Mouse (Mus musculus): ENCODE data around the gene Lhx3. TPM values are rescaled to one million over a fixed set of nuclear protein-coding genes. Genes with fewer than 3 reads are reported as not detected.

The Lhx3 gene
- polyA plus RNA-seq (2017; shearing (Covaris generic)), result not detected

- ATAC-seq, result no peak
Measured at GRCm38 (mm10) chr2:26208126-26208789, at the start of gene Lhx3. Gene Lhx3, minus strand, starts transcription at chr2:26208289.

- ATAC-seq, result no peak
Measured at GRCm38 (mm10) chr2:26257315-26258096, 49.4 kb upstream of the Lhx3 start.

DNA sequence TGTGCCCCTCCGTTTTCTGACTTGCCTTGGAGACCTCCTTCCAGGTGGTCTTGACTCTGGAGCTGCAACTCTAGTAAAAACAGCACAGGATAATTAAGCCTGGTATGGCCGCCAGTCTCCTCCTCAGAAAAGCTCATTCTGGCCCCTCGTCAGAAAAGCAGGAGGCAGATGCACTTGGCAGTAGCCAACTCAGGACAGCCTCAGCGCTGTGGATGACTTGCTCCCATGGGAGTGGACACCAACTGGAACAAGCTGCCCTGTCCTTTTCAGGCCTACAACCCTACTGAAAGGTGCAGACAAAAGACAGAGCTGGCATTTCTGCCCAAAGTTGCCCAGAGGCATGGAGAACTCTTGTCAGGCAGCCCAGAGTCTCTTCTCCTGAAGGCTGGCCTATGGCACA lies 46.7 kb upstream of the Lhx3 start:
- ATAC-seq, result no peak

DNA sequence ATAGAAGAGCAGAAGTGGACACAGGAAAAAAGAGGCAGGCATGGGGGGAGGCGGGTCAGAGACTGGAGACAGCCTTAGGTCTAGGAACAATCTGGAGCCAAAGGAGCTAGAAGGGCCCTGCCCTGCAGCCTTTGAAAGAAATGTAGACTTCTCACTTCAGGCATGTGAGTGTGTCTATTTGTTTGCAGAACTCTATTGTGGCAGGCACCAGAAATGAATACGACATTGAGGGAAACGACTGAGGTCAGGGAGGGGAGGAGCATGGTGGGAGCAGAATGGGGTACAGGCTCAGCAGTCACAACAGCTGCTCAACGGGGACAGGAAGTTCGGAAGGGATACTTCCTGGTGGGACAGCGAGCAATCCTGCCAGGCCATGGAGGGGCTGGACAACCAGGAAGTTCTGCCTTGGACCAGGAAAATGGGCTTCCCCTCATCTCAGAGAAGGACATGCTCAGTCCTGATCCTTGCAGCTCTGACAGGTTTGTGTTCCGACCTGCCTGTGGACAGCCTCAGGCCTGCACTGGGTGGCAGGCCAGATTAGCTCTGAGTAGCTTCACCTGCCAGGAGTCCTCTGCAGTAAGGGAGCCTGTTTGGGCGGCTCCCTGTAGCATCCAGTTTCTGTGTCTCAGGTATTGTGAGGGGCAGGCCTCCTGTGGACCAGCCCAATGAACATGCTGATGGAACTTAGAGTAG lies 44.6 kb upstream of the Lhx3 start:
- ATAC-seq, result no peak

- no peak for ATAC-seq
Measured at GRCm38 (mm10) chr2:26247531-26247930, 39.4 kb upstream of the Lhx3 start.

GRCm38 (mm10) chr2:26240841-26241240 lies 32.8 kb upstream of the Lhx3 start:
- no peak for ATAC-seq

DNA sequence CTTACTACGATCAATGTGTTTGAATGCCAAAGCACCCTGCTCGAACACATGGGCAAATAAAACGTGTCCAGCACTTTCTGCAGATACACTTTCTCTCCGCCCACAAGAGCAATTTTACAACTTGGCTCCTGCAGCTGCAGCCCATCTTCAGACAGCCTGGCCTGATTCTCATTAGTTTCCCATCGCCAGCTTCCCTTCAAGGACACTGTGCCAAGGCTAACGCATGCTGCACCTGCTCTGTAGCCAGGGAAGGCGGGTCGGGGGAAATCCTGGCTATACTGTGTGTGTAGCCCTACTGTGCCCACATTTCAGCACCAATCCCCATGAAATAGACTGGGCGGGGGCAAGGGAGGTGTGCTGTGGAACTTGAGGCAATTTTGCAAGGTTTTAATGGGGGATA lies 32.2 kb upstream of the Lhx3 start:
- ATAC-seq, result no peak

- peak; percentile 83 for ATAC-seq
Measured at GRCm38 (mm10) chr2:26237290-26237782, 29.2 kb upstream of the Lhx3 start, which contains the start of gene Qsox2. Gene Qsox2, minus strand, starts transcription at chr2:26237525.

GRCm38 (mm10) chr2:26236681-26237289 lies 28.7 kb upstream of the Lhx3 start:
- peak; percentile 47 for ATAC-seq

DNA sequence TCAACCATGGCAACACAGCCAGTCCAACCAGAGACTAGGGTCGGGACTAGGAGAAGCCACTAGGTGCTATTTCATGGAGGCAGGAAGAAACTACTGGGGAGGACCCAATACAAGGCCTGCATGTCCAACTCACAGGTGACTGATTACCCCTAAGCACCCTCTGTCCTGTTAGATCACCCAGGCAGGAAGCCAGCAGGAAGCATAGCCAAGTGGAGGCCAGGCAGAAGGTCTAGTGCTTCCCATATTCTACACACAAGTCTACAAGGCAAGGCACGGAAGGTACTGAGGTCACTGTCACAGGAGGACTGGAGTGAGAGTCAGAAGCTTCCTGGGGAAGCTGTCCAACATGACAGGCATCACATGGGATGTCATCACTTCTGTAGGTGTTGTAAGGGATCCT lies 26.7 kb upstream of the Lhx3 start:
- ATAC-seq, result no peak

GRCm38 (mm10) chr2:26234253-26234652 lies 26.2 kb upstream of the Lhx3 start:
- no peak for ATAC-seq

GRCm38 (mm10) chr2:26231366-26231765 lies 23.3 kb upstream of the Lhx3 start:
- no peak for ATAC-seq

DNA sequence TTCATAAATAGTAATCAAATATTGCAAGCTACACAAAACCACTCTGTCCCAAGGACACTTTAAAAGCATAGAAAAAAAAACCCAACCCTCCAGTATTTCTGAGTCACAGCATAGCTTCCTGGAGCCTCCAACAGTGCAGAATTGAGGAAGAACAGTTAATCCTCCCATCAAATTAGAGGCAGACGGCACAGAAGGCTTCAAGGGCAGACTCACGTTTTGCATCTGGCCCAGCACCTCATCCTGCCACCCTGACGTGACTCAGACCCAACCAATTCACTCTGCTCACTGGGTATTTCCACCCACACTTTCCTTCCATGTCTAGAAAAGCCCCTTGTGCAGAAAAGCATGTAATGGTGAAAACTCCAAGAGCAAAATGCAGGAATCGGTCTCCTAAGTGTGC lies 22.2 kb upstream of the Lhx3 start:
- ATAC-seq, result no peak

GRCm38 (mm10) chr2:26227788-26228187 lies 19.7 kb upstream of the Lhx3 start:
- no peak for ATAC-seq

DNA sequence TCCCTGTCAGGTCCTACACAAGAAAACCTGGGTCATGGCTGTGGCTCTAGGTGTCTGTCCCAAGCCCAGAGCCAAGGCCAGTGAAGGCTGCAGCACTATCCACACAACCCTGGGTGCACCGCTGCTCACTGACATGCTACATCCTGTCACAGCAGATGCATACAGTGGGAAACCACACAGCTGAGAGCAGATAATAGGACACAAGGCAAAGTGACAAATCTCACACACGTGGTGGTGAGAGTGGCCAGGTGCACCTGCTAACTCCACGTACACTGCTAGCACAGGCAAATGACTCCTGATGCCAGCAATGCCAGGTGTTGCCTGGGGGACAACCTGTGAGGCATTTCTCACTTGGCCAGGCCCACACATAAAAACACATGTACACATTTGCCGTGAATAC lies 17.2 kb upstream of the Lhx3 start:
- no peak for ATAC-seq

GRCm38 (mm10) chr2:26223961-26224360 lies 15.9 kb upstream of the Lhx3 start:
- ATAC-seq, result no peak

DNA sequence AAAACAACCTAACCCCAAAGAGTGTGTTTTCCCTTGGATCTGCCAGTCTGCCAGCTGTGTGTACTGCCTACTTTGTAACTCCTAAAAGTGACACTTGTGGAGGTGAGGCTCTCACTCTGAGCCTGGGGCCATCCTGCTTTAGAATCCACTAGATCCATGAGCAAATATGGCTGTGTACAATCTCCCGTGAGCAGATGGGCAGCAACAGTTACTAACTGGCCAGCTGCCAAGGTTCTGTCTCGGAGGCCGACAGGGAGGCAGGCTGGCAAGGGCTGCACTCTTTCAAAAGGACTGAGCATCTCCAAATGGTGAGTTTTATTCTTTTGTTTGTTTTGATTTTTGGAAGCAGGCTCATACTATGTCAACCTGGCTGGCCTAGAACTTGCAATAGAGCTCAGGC lies 6.4 kb upstream of the Lhx3 start:
- no peak for ATAC-seq

DNA sequence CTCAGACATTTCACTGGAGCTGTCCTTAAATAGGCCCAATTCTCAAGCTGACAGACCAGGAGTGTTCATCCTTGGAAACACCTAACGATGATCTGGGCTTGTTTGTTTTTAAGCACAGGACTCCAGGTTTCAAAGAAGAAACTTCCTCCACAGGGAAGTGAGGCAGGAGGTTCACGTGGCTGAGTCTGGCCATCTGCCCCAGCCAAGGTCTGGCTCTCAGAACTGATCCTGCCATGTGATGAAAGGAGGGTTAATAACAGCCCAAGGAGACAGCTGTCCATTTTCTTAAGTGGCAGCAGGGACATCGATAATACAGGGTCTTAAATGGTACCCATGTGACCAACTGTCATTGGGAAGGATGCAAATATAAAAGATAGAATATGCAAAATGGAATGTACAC lies 1.5 kb upstream of the Lhx3 start:
- ATAC-seq, result no peak

- ATAC-seq, result no peak
Measured at GRCm38 (mm10) chr2:26207559-26207958, 530 bp downstream of the Lhx3 start.

GRCm38 (mm10) chr2:26205761-26206160 lies 2.3 kb downstream of the Lhx3 start:
- ATAC-seq, result no peak

DNA sequence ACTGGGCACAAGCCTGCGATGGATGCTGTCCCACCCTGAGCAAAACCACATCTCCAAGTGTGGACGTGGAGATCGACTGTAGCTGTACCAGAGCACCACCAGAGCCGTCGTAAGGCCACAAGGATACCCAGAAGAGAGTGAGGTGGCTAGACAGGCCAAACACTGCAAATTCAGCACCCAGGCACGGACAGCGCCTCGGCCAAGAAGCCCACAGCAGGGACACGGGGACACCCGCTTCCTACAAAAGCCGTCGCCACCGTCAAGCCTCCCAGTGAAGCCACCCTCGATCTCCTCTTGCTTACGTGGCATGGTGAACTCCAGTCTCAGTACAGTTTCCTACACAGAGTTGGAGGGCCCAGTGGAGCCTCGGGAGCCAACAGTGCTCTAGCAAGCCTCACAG lies 3.0 kb downstream of the Lhx3 start:
- ATAC-seq, result no peak

DNA sequence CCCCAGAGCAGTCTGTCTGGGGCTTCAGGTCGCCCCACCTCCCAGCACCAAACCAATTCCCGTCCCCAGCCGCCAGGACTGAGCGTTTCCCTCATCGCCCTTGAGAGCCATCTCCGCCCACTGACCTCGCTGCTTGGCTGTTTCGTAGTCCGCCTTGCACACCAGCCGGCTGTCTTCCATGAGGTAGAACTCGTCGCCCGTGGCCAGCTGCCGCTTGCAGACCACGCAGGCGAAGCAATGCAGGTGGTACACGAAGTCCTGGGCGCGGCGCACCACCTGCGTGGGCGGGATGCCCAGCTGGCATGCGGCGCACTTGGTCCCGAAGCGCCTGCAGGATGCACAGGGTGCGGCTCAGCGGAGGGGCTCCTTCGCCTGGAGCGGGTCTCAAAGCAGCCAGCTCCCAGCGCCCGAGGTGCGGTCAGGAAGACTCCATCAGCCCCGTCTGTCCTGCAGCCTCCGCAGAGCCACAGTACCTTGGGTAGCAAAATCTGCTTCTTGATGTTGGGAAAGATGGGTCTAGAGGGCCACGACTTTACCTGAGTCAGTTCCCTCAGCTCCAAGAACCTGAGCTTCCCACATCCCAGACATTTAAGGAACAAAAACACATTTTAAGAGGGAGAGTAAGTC lies 5.1 kb downstream of the Lhx3 start:
- no peak for ATAC-seq
